Mouse (Mus musculus): ENCODE measurements at regions not wholly inside any gene's neighbourhood (a gene's known extent, or its start where the extent isn't known, plus 50 kb on each side); places are given as distances from the start of the nearest gene placed in this dataset.

DNA sequence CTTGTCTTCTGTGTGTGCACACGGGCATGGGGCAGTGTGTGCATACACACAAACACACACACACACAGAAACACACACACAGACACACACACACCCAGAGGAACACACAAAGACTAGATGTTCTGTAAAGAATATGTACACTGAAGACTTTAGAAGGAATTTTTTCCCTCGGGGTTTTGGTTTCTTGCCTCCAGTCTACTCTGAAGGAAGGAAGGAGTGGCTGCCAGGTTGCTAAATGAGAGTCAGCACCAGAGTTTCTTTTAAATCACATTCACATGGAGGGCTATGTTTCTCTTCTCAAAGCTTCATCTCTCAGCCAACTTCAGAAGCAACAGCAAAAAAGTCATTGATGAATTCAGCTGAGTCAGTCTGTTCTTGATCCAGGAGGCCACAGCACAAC lies 61.8 kb upstream of the Irf2bp2 start:
- TF ChIP-seq CTCF (IDR thresholded peaks at IDR 0.05; ENCODE audit: control insufficient read depth, insufficient read depth, low read length) (no peak), POLR2A (IDR thresholded peaks at IDR 0.05; ENCODE audit: borderline replicate concordance, control insufficient read depth, low read depth, low read length) (no peak)
- Histone ChIP-seq H3K27ac (ENCODE audit: control insufficient read depth, insufficient read depth, low read depth, low read length, poor library complexity) (no peak overlapping the region), H3K4me1 (ENCODE audit: control insufficient read depth, insufficient read depth, low read length) (peaks cover 3% of the 10 kb centered on the region), H3K4me3 (replicated peaks; ENCODE audit: control insufficient read depth, low read depth, low read length) (no peak overlapping the region)
- 37% methylated on average over 2 of the region's 2 CpGs for WGBS

GRCm38 (mm10) chr8:126654353-126654752 lies 60.6 kb upstream of the Irf2bp2 start:
- Histone ChIP-seq H3K27ac (ENCODE audit: control insufficient read depth, insufficient read depth, low read depth, low read length, poor library complexity) (no peak overlapping the region), H3K4me3 (replicated peaks; ENCODE audit: control insufficient read depth, low read depth, low read length) (no peak overlapping the region), H3K4me1 (ENCODE audit: control insufficient read depth, insufficient read depth, low read length) (peaks cover 1% of the 10 kb centered on the region)
- no peak for TF ChIP-seq POLR2A (IDR thresholded peaks at IDR 0.05; ENCODE audit: borderline replicate concordance, control insufficient read depth, low read depth, low read length)
- TF ChIP-seq CTCF (IDR thresholded peaks at IDR 0.05; ENCODE audit: control insufficient read depth, insufficient read depth, low read length): no peak
- WGBS: 83% methylated on average over 7 of the region's 7 CpGs

DNA sequence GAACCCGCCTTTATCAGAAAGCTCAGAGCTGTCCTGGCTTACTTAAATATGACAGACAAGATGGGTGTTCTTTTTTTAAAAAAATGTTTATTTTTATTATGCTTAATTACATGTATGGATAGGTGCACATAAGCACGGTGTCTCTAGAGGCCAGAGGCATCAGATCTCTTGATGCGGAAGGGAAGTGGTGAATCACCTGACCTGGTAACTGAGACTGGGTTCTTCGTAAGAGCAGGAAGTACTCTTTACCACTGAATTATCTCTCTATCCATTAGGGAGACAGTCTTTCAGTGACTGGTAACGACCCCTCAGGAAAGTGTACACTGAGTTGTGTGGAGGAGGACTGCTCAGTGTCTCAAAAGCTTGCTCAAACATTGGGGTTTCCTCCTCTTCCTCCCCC lies 58.4 kb upstream of the Irf2bp2 start:
- Histone ChIP-seq H3K4me3 (replicated peaks; ENCODE audit: control insufficient read depth, low read depth, low read length) (no peak overlapping the region), H3K27ac (ENCODE audit: control insufficient read depth, insufficient read depth, low read depth, low read length, poor library complexity) (no peak overlapping the region), H3K4me1 (ENCODE audit: control insufficient read depth, insufficient read depth, low read length) (peaks cover 1% of the 10 kb centered on the region)
- TF ChIP-seq POLR2A (IDR thresholded peaks at IDR 0.05; ENCODE audit: borderline replicate concordance, control insufficient read depth, low read depth, low read length): no peak
- TF ChIP-seq CTCF (IDR thresholded peaks at IDR 0.05; ENCODE audit: control insufficient read depth, insufficient read depth, low read length): no peak
- 28% methylated on average over 5 of the region's 5 CpGs for WGBS

- 80% methylated on average over 8 of the region's 8 CpGs for WGBS
- TF ChIP-seq POLR2A (IDR thresholded peaks at IDR 0.05; ENCODE audit: borderline replicate concordance, control insufficient read depth, low read depth, low read length): no peak
- TF ChIP-seq CTCF (IDR thresholded peaks at IDR 0.05; ENCODE audit: control insufficient read depth, insufficient read depth, low read length): no peak
- Histone ChIP-seq H3K4me1 (ENCODE audit: control insufficient read depth, insufficient read depth, low read length) (peaks cover 1% of the 10 kb centered on the region), H3K4me3 (replicated peaks; ENCODE audit: control insufficient read depth, low read depth, low read length) (no peak overlapping the region), H3K27ac (ENCODE audit: control insufficient read depth, insufficient read depth, low read depth, low read length, poor library complexity) (no peak overlapping the region)
Measured at GRCm38 (mm10) chr8:126650945-126651344, 57.2 kb upstream of the Irf2bp2 start.

GRCm38 (mm10) chr8:126649305-126649704 lies 55.5 kb upstream of the Irf2bp2 start:
- no peak overlapping the region for H3K27ac ChIP-seq (ENCODE audit: control insufficient read depth, insufficient read depth, low read depth, low read length, poor library complexity)
- peaks cover 1% of the 10 kb centered on the region for H3K4me1 ChIP-seq (ENCODE audit: control insufficient read depth, insufficient read depth, low read length)
- TF ChIP-seq POLR2A (IDR thresholded peaks at IDR 0.05; ENCODE audit: borderline replicate concordance, control insufficient read depth, low read depth, low read length) (no peak), CTCF (IDR thresholded peaks at IDR 0.05; ENCODE audit: control insufficient read depth, insufficient read depth, low read length) (no peak)
- WGBS: 82% methylated on average over 1 of the region's 1 CpGs
- no peak overlapping the region for H3K4me3 ChIP-seq (replicated peaks; ENCODE audit: control insufficient read depth, low read depth, low read length)

- Histone ChIP-seq H3K4me1 (ENCODE audit: control insufficient read depth, insufficient read depth, low read length) (peaks cover 6% of the 10 kb centered on the region), H3K27ac (ENCODE audit: control insufficient read depth, insufficient read depth, low read depth, low read length, poor library complexity) (no peak overlapping the region), H3K4me3 (replicated peaks; ENCODE audit: control insufficient read depth, low read depth, low read length) (no peak overlapping the region)
- WGBS: 47% methylated on average over 1 of the region's 1 CpGs
- no peak for TF ChIP-seq CTCF (IDR thresholded peaks at IDR 0.05; ENCODE audit: control insufficient read depth, insufficient read depth, low read length)
- TF ChIP-seq POLR2A (IDR thresholded peaks at IDR 0.05; ENCODE audit: borderline replicate concordance, control insufficient read depth, low read depth, low read length): no peak
Measured at GRCm38 (mm10) chr8:126647350-126647749, 53.6 kb upstream of the Irf2bp2 start.

- peaks cover 5% of the 10 kb centered on the region for H3K4me1 ChIP-seq (ENCODE audit: control insufficient read depth, insufficient read depth, low read length)
- WGBS: 81% methylated on average over 8 of the region's 8 CpGs
- H3K27ac ChIP-seq (ENCODE audit: control insufficient read depth, insufficient read depth, low read depth, low read length, poor library complexity): no peak overlapping the region
- no peak for TF ChIP-seq CTCF (IDR thresholded peaks at IDR 0.05; ENCODE audit: control insufficient read depth, insufficient read depth, low read length)
- TF ChIP-seq POLR2A (IDR thresholded peaks at IDR 0.05; ENCODE audit: borderline replicate concordance, control insufficient read depth, low read depth, low read length): no peak
- H3K4me3 ChIP-seq (replicated peaks; ENCODE audit: control insufficient read depth, low read depth, low read length): no peak overlapping the region
Measured at GRCm38 (mm10) chr8:126646604-126647311, 53.0 kb upstream of the Irf2bp2 start.

GRCm38 (mm10) chr8:126644179-126644578 lies 50.4 kb upstream of the Irf2bp2 start:
- peaks cover 5% of the 10 kb centered on the region for H3K4me1 ChIP-seq (ENCODE audit: control insufficient read depth, insufficient read depth, low read length)
- 84% methylated on average over 5 of the region's 5 CpGs for WGBS
- no peak overlapping the region for H3K27ac ChIP-seq (ENCODE audit: control insufficient read depth, insufficient read depth, low read depth, low read length, poor library complexity)
- no peak for TF ChIP-seq POLR2A (IDR thresholded peaks at IDR 0.05; ENCODE audit: borderline replicate concordance, control insufficient read depth, low read depth, low read length)
- no peak for TF ChIP-seq CTCF (IDR thresholded peaks at IDR 0.05; ENCODE audit: control insufficient read depth, insufficient read depth, low read length)
- no peak overlapping the region for H3K4me3 ChIP-seq (replicated peaks; ENCODE audit: control insufficient read depth, low read depth, low read length)

All from bone marrow, adult 2 months (tissue).